Mouse (Mus musculus): ENCODE measurements around the gene Ccdc191.

The Ccdc191 gene

DNA sequence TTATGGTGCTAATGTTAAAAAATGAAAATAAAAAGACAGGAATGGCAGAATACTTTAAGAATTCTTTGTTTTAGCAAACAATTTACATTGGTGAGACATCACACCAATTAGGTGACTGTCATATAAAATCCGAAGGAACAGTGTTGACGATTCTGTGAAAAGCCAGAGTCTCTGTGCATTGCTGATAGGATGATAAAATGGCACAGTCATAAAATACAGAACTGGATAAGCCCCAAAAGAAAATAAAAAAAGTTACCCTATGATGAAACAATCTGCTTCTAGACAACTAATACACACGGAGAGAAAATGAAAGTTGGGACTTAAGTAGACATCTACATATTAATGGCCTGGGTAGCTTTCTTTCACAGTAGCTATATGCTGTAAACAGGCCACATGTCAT, 105.0 kb downstream of the Ccdc191 start:
- no peak for DNase-seq

DNA sequence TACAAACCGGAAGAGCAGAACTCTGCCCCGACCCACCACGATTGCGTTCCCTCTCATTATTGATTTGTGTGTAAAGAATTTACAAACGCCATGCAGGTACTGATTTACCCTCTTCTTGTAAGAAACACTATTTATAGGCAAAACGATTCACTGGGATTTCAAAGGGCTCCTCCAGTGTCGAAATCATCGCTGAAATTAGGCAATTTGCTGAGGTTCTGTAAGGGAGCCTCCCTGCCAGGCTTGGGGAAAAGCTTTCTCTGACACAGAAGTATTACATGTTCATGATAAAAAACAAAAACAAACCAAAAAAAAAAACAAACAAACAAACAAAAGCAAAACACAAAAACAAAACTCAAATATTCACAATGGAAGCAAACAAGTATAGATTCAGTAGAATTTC, 109.5 kb downstream of the Ccdc191 start:
- DNase-seq = no peak

DNA sequence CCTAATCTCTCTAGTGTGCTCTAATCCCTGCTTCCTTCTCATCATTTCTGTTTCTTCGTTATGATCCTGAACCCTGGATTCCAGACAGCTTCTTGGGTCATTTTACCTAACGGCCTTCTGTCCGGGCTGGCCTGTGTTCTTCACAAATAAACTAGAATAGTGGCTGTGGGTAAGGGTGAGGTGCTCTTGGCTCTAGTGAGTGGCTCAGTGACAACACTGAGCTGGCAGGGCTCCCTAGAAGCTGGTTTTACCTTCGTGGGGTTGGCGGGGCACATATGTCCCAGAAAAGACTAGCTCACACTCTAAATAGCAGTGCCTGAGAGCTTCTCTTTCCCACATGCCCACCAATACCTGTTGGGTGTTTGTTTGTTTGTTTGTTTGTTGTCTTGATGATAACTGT, 109.9 kb downstream of the Ccdc191 start:
- no peak for DNase-seq

GRCm38 (mm10) chr16:44002086-44002485, 112.5 kb downstream of the Ccdc191 start:
- DNase-seq = peak; percentile 19

DNA sequence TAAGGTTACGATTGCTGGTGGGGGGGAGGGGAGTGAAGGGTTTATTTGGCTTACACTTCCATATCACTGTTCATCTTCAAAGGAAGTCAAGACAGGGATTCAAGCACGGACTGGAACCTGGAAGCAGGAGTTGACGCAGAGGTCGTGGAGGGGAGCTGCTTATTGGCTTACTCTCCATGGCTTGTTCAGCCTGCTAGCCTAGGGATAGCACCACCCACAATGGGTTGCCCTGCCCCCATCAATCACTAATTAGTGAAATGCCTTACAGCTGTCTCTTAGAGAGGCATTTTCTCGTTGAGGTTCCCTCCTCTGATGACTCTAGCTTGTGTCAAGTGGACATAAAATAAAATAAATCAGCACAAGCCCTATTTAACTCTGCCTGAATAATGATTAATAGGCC, 121.4 kb downstream of the Ccdc191 start:
- DNase-seq = no peak
